Mouse (Mus musculus) embryonic facial prominence, embryonic 14.5 days (tissue): ENCODE data around the gene Ppp6r2. TPM values are rescaled to one million over a fixed set of nuclear protein-coding genes. Genes with fewer than 3 reads are reported as not detected.
A peak's percentile ranks its signal among the peaks of the same experiment; 100 is the strongest.

Experiments used
- ATAC-seq: fragments of 200-750 bp; cut with Nextera tagmentation; 2 replicates; pipeline ENCODE4 v1.8.0; 2017; ENCODE audit warnings: low read depth, moderate number of reproducible peaks, moderate TSS enrichment
- DNase-seq: peaks from one replicate; pipeline ENCODE4 v3.0.0-alpha.2; 2015; ENCODE audit warnings: low spot score
- H3K27ac ChIP-seq: fragments of 300-500 bp; sonication (generic); replicated peaks from 2 replicates; pipeline ENCODE4 v1.5.1; 2014; ENCODE audit warnings: low read depth, mild to moderate bottlenecking, low read length, moderate library complexity
- H3K27me3 ChIP-seq: fragments of 300-500 bp; sonication (generic); replicated peaks from 2 replicates; pipeline ENCODE4 v1.6.1; 2014; ENCODE audit warnings: low read length; ENCODE audit not compliant: control insufficient read depth, insufficient read depth
- H3K36me3 ChIP-seq: fragments of 300-500 bp; sonication (generic); 2 replicates; pipeline ENCODE4 v1.6.1; 2014; ENCODE audit warnings: low read length, mixed read lengths; ENCODE audit not compliant: control insufficient read depth, insufficient read depth
- H3K4me1 ChIP-seq: fragments of 300-500 bp; sonication (generic); 2 replicates; pipeline ENCODE4 v1.6.1; 2014; ENCODE audit warnings: antibody characterized with exemption, low read length; ENCODE audit not compliant: control insufficient read depth, insufficient read depth
- H3K4me2 ChIP-seq: fragments of 300-500 bp; sonication (generic); 2 replicates; pipeline ENCODE4 v1.6.1; 2014; ENCODE audit warnings: low read depth, mild to moderate bottlenecking, low read length, moderate library complexity, mixed read lengths
- H3K4me3 ChIP-seq: fragments of 300-500 bp; sonication (generic); 2 replicates; pipeline ENCODE4 v1.5.1; 2014; ENCODE audit warnings: low read depth, mild to moderate bottlenecking, low read length
- H3K9ac ChIP-seq: fragments of 300-500 bp; sonication (generic); 2 replicates; pipeline ENCODE4 v1.6.1; 2014; ENCODE audit warnings: low read depth, mild to moderate bottlenecking, low read length, moderate library complexity, mixed read lengths
- H3K9me3 ChIP-seq: fragments of 300-500 bp; sonication (generic); 2 replicates; pipeline ENCODE4 v1.6.1; 2016; ENCODE audit warnings: low read length; ENCODE audit not compliant: control insufficient read depth
- WGBS: fragments of 180-500 bp; shearing (Covaris S2); extraction: QIAGEN DNeasy Blood & Tissue Kit; methylation state at CpG from one replicate; pipeline ENCODE4 v1.1.7; 2014; 5-methylcytosine and 5-hydroxymethylcytosine counted together
- polyA plus RNA-seq: library from polyadenylated mRNA; unstranded; fragments of >200 nt; fragmentation: Nextera tagmentation; extraction: Ambion mirVana; gene quantifications from 2 replicates; pipeline ENCODE4 v1.2.1, GENCODE M21; 2014

Gene Ppp6r2
- polyA plus RNA-seq, 1 experiment from 2014 or later = 27.3 TPM

GRCm38 (mm10) chr15:89300180-89300579 is 88.8 kb downstream of the Ppp6r2 start:
- Histone ChIP-seq H3K27ac (no peak overlapping the region), H3K9ac (no peak overlapping the region), H3K4me2 (no peak overlapping the region), H3K27me3 (no peaks in the 10 kb centered on the region), H3K4me1 (no peaks in the 10 kb centered on the region), H3K9me3 (no peaks in the 10 kb centered on the region), H3K4me3 (no peak overlapping the region), H3K36me3 (peaks cover 91% of the 10 kb centered on the region)
- DNase-seq = no peak
- WGBS = 93% methylated on average over 13 of the region's 13 CpGs
- no peak for ATAC-seq

GRCm38 (mm10) chr15:89300600-89300999 is 89.2 kb downstream of the Ppp6r2 start:
- H3K9me3 ChIP-seq = no peaks in the 10 kb centered on the region
- H3K4me1 ChIP-seq = no peaks in the 10 kb centered on the region
- no peak overlapping the region for H3K4me2 ChIP-seq
- H3K9ac ChIP-seq = no peak overlapping the region
- 97% methylated on average over 8 of the region's 8 CpGs for WGBS
- no peaks in the 10 kb centered on the region for H3K27me3 ChIP-seq
- DNase-seq (no peak), ATAC-seq (no peak)
- no peak overlapping the region for H3K27ac ChIP-seq
- H3K4me3 ChIP-seq = no peak overlapping the region
- H3K36me3 ChIP-seq = peaks cover 91% of the 10 kb centered on the region

GRCm38 (mm10) chr15:89305966-89306365 is 94.6 kb downstream of the Ppp6r2 start:
- Histone ChIP-seq H3K4me1 (no peaks in the 10 kb centered on the region), H3K4me3 (no peak overlapping the region), H3K27ac (no peak overlapping the region), H3K9ac (no peak overlapping the region), H3K9me3 (no peaks in the 10 kb centered on the region), H3K4me2 (no peak overlapping the region), H3K36me3 (peaks cover 56% of the 10 kb centered on the region), H3K27me3 (no peaks in the 10 kb centered on the region)
- no peak for DNase-seq
- 56% methylated on average over 1 of the region's 1 CpGs for WGBS
- no peak for ATAC-seq

- no peak for ATAC-seq
- Histone ChIP-seq H3K36me3 (peaks cover 41% of the 10 kb centered on the region), H3K27ac (no peak overlapping the region), H3K4me2 (no peak overlapping the region), H3K9me3 (no peaks in the 10 kb centered on the region), H3K9ac (no peak overlapping the region), H3K4me1 (no peaks in the 10 kb centered on the region), H3K27me3 (no peaks in the 10 kb centered on the region), H3K4me3 (no peak overlapping the region)
- no peak for DNase-seq
- WGBS = 90% methylated on average over 13 of the region's 13 CpGs
Observed at GRCm38 (mm10) chr15:89307461-89307860, 96.1 kb downstream of the Ppp6r2 start.

- Histone ChIP-seq H3K4me3 (no peak overlapping the region), H3K9ac (no peak overlapping the region), H3K9me3 (no peaks in the 10 kb centered on the region), H3K4me2 (no peak overlapping the region), H3K36me3 (peaks cover 30% of the 10 kb centered on the region), H3K4me1 (peaks cover 8% of the 10 kb centered on the region; the same call in 1 of the 2 replicates), H3K27me3 (no peaks in the 10 kb centered on the region), H3K27ac (no peak overlapping the region)
- 74% methylated on average over 7 of the region's 7 CpGs for WGBS
- DNase-seq (no peak), ATAC-seq (no peak)
Observed at GRCm38 (mm10) chr15:89308406-89309139, 97.2 kb downstream of the Ppp6r2 start.

- Histone ChIP-seq H3K27me3 (no peaks in the 10 kb centered on the region), H3K36me3 (peaks cover 17% of the 10 kb centered on the region), H3K9ac (no peak overlapping the region), H3K4me3 (no peak overlapping the region), H3K27ac (no peak overlapping the region), H3K9me3 (no peaks in the 10 kb centered on the region), H3K4me2 (no peak overlapping the region), H3K4me1 (peaks cover 15% of the 10 kb centered on the region)
- WGBS = 59% methylated on average over 4 of the region's 6 CpGs
- ATAC-seq (no peak), DNase-seq (peak; percentile 17)
Observed at GRCm38 (mm10) chr15:89309962-89310498, 98.7 kb downstream of the Ppp6r2 start.

GRCm38 (mm10) chr15:89313359-89313758 is 102.0 kb downstream of the Ppp6r2 start:
- Histone ChIP-seq H3K36me3 (no peaks in the 10 kb centered on the region), H3K27me3 (no peaks in the 10 kb centered on the region), H3K4me2 (peak overlapping the region; percentile 93; the same call in 1 of the 2 replicates), H3K4me1 (peaks cover 15% of the 10 kb centered on the region), H3K9ac (0 out of 2 replicates have a peak overlapping the region, but pooled peaks have one; percentile 82), H3K4me3 (no peak overlapping the region), H3K9me3 (no peaks in the 10 kb centered on the region), H3K27ac (no peak overlapping the region)
- ATAC-seq (no peak), DNase-seq (no peak)
- 67% methylated on average over 4 of the region's 4 CpGs for WGBS

- Histone ChIP-seq H3K4me1 (peaks cover 15% of the 10 kb centered on the region), H3K27me3 (no peaks in the 10 kb centered on the region), H3K4me2 (peak overlapping the region; percentile 93), H3K9me3 (no peaks in the 10 kb centered on the region), H3K36me3 (no peaks in the 10 kb centered on the region), H3K4me3 (peak overlapping the region; percentile 89), H3K9ac (peak overlapping the region; percentile 82), H3K27ac (no peak overlapping the region)
- WGBS = 33% methylated on average over 3 of the region's 3 CpGs
- ATAC-seq (no peak), DNase-seq (no peak)
Observed at GRCm38 (mm10) chr15:89314107-89314506, 102.8 kb downstream of the Ppp6r2 start.
